Mouse (Mus musculus) kidney, embryonic 14.5 days (tissue): ENCODE data around the gene Fam19a5. TPM values are rescaled to one million over a fixed set of nuclear protein-coding genes. Genes with fewer than 3 reads are reported as not detected.

Experiments
- ATAC-seq: fragments of 200-750 bp; cut with Nextera tagmentation; 2 replicates; pipeline ENCODE4 v1.8.0; 2017; ENCODE audit warnings: moderate number of reproducible peaks, mild to moderate bottlenecking, moderate TSS enrichment, moderate library complexity; ENCODE audit not compliant: low FRiP score, low TSS enrichment
- H3K27ac ChIP-seq: fragments of 300-500 bp; sonication (generic); 2 replicates; pipeline ENCODE4 v1.5.1; 2014; ENCODE audit warnings: low read depth, mild to moderate bottlenecking, low read length, moderate library complexity, mixed read lengths
- H3K27me3 ChIP-seq: fragments of 300-500 bp; sonication (generic); 2 replicates; pipeline ENCODE4 v1.6.1; 2014; ENCODE audit warnings: mild to moderate bottlenecking, low read length; ENCODE audit not compliant: control insufficient read depth, insufficient read depth
- H3K36me3 ChIP-seq: fragments of 300-500 bp; sonication (generic); 2 replicates; pipeline ENCODE4 v1.6.1; 2014; ENCODE audit warnings: low read length, mixed read lengths; ENCODE audit not compliant: control insufficient read depth, insufficient read depth
- H3K4me1 ChIP-seq: fragments of 300-500 bp; sonication (generic); 2 replicates; pipeline ENCODE4 v1.6.1; 2014; ENCODE audit warnings: low read length, mixed read lengths; ENCODE audit not compliant: control insufficient read depth, insufficient read depth
- H3K4me2 ChIP-seq: fragments of 300-500 bp; sonication (generic); replicated peaks from 2 replicates; pipeline ENCODE4 v1.6.1; 2014; ENCODE audit warnings: low read depth, mild to moderate bottlenecking, low read length
- H3K4me3 ChIP-seq: fragments of 300-500 bp; sonication (generic); 2 replicates; pipeline ENCODE4 v1.5.1; 2014; ENCODE audit warnings: mild to moderate bottlenecking, low read length
- H3K9ac ChIP-seq: fragments of 300-500 bp; sonication (generic); 2 replicates; pipeline ENCODE4 v1.6.1; 2014; ENCODE audit warnings: low read depth, mild to moderate bottlenecking, low read length, moderate library complexity
- H3K9me3 ChIP-seq: fragments of 300-500 bp; sonication (generic); 2 replicates; pipeline ENCODE4 v1.6.1; 2016; ENCODE audit warnings: low read length; ENCODE audit not compliant: control insufficient read depth
- WGBS: fragments of 180-500 bp; shearing (Covaris S2); extraction: QIAGEN DNeasy Blood & Tissue Kit; methylation state at CpG from one replicate; pipeline ENCODE4 v1.1.7; 2014; 5-methylcytosine and 5-hydroxymethylcytosine counted together
- polyA plus RNA-seq: library from polyadenylated mRNA; unstranded; fragments of >200 nt; fragmentation: Nextera tagmentation; extraction: Ambion mirVana; gene quantifications from 2 replicates; pipeline ENCODE4 v1.2.1, GENCODE M21; 2014

Gene Fam19a5
- polyA plus RNA-seq, 1 experiment from 2014 or later = 6.5 TPM

DNA sequence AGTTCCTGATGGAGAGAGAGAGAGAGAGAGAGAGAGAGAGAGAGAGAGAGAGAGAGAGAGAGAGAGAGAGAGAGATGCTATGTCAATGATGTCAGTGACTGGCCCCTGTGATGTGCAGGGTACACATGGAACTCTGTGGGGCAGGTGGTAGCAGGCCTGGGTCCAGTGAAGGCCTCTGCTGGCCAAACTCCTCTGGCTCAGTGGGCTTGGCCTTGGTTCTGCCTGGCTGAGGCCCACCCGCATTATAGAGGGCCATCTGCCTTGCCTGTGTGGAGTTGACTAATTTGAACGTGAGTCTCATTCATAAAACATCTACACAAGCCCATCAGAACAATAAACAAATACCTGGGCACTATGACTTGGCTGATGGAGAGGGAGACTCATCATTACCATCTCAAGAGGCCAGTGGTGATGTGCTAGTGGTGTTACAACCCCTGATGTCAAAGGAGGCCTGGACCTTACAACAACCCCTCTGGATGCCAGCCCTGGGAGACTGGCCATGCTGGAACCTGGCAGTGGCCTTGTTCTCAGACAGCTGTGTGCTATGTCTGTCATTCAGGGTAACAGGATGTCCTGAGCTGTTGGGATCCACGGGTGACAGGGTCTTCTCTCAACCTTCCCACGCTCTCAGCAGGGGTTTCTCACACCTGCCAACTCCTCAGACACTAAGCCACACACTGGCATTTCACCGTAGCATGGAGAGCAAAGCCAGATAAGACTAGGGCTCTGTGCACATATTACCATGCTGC, 102.4 kb downstream of the Fam19a5 start:
- 68% methylated on average over 5 of the region's 5 CpGs for WGBS
- H3K4me1 ChIP-seq = no peaks in the 10 kb centered on the region
- ATAC-seq = no peak
- no peak overlapping the region for H3K9ac ChIP-seq
- H3K27me3 ChIP-seq = no peaks in the 10 kb centered on the region
- H3K4me2 ChIP-seq = no peak overlapping the region
- no peak overlapping the region for H3K4me3 ChIP-seq
- no peaks in the 10 kb centered on the region for H3K9me3 ChIP-seq
- H3K27ac ChIP-seq = no peak overlapping the region
- H3K36me3 ChIP-seq = no peaks in the 10 kb centered on the region

DNA sequence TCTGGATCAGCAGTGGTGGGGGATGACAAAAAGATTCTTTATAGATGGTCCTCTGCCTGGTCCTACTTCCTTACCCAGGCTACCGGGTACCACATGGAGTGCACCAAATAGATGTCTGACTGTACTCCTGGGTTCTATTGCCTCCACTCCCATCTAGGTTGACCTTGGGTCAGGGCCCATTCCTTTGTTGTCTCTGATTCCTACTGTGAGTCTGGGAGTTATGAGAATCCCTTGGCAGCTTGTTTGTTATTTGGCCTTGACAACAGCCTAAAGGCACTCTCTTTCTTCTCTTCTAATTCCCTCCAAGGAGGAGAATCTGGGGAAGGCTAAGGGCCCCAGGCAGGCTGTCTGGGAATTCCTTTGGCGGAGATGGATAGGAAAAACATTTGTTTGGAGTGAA, 105.6 kb downstream of the Fam19a5 start:
- Histone ChIP-seq H3K27ac (no peak overlapping the region), H3K9ac (no peak overlapping the region), H3K4me2 (no peak overlapping the region), H3K27me3 (no peaks in the 10 kb centered on the region), H3K4me1 (no peaks in the 10 kb centered on the region), H3K36me3 (no peaks in the 10 kb centered on the region), H3K9me3 (no peaks in the 10 kb centered on the region), H3K4me3 (no peak overlapping the region)
- no peak for ATAC-seq
- 87% methylated on average over 2 of the region's 2 CpGs for WGBS

DNA sequence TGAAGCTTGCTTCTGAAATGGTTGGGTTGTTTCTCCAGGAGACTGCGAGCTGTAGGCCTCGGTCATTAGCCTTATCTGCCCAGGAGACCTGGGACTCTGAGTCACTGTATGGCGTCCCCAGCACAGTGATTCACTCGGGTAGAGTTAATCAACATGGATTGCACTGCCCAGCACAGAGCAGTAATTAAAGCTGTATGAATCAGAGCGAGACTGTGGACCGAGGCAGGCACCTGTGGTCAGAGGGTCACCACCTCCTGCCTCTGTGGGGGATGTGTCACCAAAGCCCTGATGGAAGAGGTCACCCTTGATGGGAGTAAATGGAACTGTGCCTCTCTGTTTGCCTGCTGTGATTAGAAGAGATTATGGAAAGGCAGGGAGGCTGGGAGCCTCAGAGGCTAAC, 110.5 kb downstream of the Fam19a5 start:
- 0 out of 2 replicates have a peak, but pooled peaks cover 3% of the 10 kb centered on the region for H3K4me1 ChIP-seq
- H3K4me2 ChIP-seq = no peak overlapping the region
- no peak overlapping the region for H3K9ac ChIP-seq
- H3K4me3 ChIP-seq = no peak overlapping the region
- no peaks in the 10 kb centered on the region for H3K36me3 ChIP-seq
- H3K9me3 ChIP-seq = no peaks in the 10 kb centered on the region
- no peaks in the 10 kb centered on the region for H3K27me3 ChIP-seq
- peak; percentile 28; the same call in 1 of the 2 replicates for ATAC-seq
- no peak overlapping the region for H3K27ac ChIP-seq
- 45% methylated on average over 6 of the region's 6 CpGs for WGBS

DNA sequence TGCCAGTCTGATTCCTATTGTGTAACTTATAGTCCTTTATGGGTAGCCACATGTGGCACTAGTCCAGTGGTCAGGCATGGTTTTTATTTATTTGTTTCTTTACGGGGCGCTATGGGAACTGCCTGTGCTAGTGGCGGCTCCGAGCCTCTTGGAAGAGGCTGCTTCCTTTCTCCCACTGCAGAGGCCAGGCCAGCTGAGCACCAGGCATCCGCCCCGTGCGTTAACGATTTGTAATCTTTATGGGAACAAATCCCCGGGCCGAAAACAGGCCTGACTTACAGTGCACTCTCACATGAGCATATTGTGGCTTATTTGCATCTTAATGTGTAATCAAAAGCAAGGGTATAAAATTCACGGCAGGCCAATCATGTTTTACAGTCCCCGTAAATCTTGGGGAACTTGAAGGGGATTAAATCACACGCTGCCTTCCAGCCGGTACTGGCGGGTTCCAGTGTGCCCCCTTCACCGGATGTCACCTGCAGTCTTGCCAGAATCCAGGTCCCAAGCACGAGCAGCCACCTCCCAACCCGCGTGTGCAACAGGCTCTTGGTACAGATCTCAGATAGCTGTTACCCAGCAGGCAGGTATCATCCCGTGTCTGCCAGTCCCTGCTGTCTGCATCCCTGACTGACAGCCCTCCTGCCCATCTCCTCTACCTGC, 112.5 kb downstream of the Fam19a5 start:
- no peak overlapping the region for H3K27ac ChIP-seq
- 16% methylated on average over 20 of the region's 20 CpGs for WGBS
- H3K36me3 ChIP-seq = no peaks in the 10 kb centered on the region

DNA sequence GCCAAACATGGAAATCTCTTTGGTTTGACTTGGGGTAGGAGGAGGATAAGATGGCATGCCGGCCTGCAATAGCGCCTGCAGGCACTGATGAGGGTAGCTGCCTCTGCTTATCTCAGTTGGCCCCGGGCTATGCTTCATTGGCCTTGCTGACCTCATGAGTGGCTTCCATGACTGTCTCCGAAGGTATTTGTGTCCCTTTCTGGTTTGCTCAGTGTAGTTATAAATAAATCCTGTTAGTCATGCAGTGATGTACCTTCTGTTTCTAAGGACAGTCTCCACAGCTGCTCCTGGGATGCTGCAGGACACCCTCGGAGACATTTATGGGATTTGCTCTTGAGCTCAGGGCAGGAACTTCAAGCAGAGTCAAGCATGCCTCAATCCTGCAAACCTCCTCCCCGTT, 115.6 kb downstream of the Fam19a5 start:
- no peaks in the 10 kb centered on the region for H3K27me3 ChIP-seq
- no peak for ATAC-seq
- no peak overlapping the region for H3K27ac ChIP-seq
- no peaks in the 10 kb centered on the region for H3K36me3 ChIP-seq
- WGBS = 84% methylated on average over 6 of the region's 6 CpGs
- 0 out of 2 replicates have a peak, but pooled peaks cover 3% of the 10 kb centered on the region for H3K4me1 ChIP-seq
- H3K9me3 ChIP-seq = no peaks in the 10 kb centered on the region
- no peak overlapping the region for H3K4me3 ChIP-seq
- H3K9ac ChIP-seq = no peak overlapping the region
- H3K4me2 ChIP-seq = no peak overlapping the region

More for the DNA sequence above, 112.5 kb downstream of the Fam19a5 start:
- H3K4me1 ChIP-seq = 0 out of 2 replicates have a peak, but pooled peaks cover 3% of the 10 kb centered on the region
- no peak overlapping the region for H3K9ac ChIP-seq
- no peak overlapping the region; the same call in 1 of the 2 replicates for H3K4me2 ChIP-seq
- no peaks in the 10 kb centered on the region for H3K27me3 ChIP-seq
- no peak overlapping the region for H3K4me3 ChIP-seq
- 0 out of 2 replicates have a peak, but pooled peaks have one; percentile 32 for ATAC-seq
- no peaks in the 10 kb centered on the region for H3K9me3 ChIP-seq

DNA sequence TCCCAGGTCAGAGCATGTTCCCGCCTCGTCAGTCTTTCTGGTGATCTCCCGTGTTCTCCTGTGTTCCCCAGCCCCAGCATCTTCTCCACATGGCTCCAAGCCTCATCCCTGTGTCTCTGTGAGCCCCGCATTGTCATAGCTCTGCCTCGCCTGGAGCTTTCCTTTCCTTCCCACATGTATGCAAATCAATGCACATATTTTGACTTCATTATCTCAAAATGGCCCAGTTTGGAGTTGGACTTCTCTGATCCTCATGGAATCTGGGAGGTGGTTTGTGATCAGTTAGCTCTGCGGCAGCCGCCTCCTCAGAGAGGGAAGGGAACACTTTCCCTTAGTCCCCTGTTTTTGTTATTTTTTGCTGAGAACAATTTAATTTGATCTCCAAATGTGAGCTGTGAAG, 117.9 kb downstream of the Fam19a5 start:
- ATAC-seq = no peak
- H3K9me3 ChIP-seq = no peaks in the 10 kb centered on the region
- no peak overlapping the region for H3K4me3 ChIP-seq
- no peaks in the 10 kb centered on the region for H3K36me3 ChIP-seq
- H3K9ac ChIP-seq = no peak overlapping the region
- no peaks in the 10 kb centered on the region for H3K27me3 ChIP-seq
- H3K27ac ChIP-seq = no peak overlapping the region
- H3K4me2 ChIP-seq = no peak overlapping the region
- no peaks in the 10 kb centered on the region for H3K4me1 ChIP-seq
- 93% methylated on average over 7 of the region's 7 CpGs for WGBS

DNA sequence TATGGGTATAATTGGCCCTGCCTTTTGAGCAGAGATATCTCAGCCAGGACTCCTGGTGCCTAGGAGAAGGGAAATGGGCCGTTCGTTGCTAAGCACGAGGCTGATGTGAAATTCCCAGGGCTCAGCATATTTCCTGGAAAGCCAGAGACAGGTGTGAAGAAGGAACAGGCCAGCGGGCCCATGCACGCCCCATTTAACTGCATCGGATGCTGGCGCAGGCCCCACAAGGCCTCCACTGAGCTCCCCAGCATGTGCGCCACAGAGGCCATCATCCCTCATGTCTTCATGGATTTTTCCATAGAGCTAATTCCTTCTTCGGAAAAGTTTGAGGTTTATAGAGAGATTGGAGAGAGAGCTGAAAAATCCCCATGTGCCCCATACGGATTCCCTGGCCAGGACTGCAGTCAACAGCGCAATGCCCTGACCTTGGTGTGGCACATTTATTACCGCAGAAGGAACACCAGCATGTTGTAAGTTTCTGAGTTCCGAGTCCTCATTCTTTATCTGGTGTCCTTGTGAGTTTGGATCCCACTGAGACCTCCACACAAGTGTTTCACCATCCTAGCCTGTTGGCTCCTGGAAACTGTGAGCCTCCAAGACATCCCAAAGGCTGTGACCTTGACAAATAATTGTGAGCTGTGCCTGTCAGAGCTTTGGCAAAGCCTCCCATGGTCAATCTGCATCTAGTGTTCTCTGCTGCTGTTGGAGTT, 122.1 kb downstream of the Fam19a5 start:
- H3K36me3 ChIP-seq = no peaks in the 10 kb centered on the region
- ATAC-seq = no peak
- no peak overlapping the region for H3K4me2 ChIP-seq
- WGBS = 87% methylated on average over 13 of the region's 13 CpGs
- H3K4me1 ChIP-seq = no peaks in the 10 kb centered on the region
- H3K9ac ChIP-seq = no peak overlapping the region
- H3K9me3 ChIP-seq = no peaks in the 10 kb centered on the region
- H3K4me3 ChIP-seq = no peak overlapping the region
- no peaks in the 10 kb centered on the region for H3K27me3 ChIP-seq
- no peak overlapping the region for H3K27ac ChIP-seq

DNA sequence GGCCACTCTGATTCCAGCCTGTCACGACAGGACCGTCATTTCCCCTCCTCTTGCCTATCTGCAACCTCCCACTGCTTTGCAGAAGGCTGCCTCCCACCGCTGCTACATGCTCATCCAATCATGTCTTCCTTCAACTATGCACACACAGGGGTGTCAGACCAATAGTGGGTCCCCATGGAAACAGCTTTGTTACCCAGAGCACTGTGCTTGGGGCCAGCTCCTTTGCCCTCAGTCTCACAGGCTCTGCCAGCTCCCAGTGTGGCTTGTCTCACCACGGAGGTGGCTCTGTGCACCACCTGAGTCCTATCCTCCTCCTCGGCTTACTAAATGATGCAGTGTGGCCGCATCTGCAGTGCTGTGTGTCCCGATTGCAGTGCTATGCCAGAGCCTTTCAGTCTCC, 123.3 kb downstream of the Fam19a5 start:
- Histone ChIP-seq H3K27ac (no peak overlapping the region), H3K36me3 (no peaks in the 10 kb centered on the region), H3K4me3 (no peak overlapping the region), H3K4me1 (no peaks in the 10 kb centered on the region), H3K4me2 (no peak overlapping the region), H3K9me3 (no peaks in the 10 kb centered on the region), H3K9ac (no peak overlapping the region), H3K27me3 (no peaks in the 10 kb centered on the region)
- no peak for ATAC-seq
- 77% methylated on average over 7 of the region's 7 CpGs for WGBS

DNA sequence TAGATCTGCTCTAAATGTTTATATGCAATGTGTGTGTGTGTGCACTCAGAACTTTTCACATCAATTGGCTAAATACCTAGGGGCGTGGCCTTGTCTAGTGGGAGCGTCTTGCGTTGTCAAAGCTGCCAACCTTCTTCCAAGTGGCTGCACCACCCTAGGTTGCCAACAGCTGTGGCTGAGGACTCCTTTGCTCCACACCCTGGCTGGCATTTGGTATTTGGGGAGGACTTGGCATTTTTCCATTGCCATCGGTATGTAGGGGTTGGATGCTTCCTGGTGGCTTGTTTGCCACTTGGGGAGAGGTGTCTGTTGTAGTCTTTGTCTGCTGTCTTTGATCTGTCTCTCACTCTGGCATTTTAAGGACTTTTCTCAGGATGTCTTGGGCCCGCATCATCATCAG, 124.0 kb downstream of the Fam19a5 start:
- no peaks in the 10 kb centered on the region for H3K9me3 ChIP-seq
- no peak overlapping the region for H3K27ac ChIP-seq
- H3K9ac ChIP-seq = no peak overlapping the region
- no peaks in the 10 kb centered on the region for H3K4me1 ChIP-seq
- H3K4me3 ChIP-seq = no peak overlapping the region
- 65% methylated on average over 5 of the region's 5 CpGs for WGBS
- H3K4me2 ChIP-seq = no peak overlapping the region
- H3K36me3 ChIP-seq = no peaks in the 10 kb centered on the region
- ATAC-seq = no peak
- no peaks in the 10 kb centered on the region for H3K27me3 ChIP-seq
